Mouse (Mus musculus) A20 (cell line): ENCODE data around the gene Tmprss9.

ENCODE experiments used
- DNase-seq: peaks from one replicate; pipeline ENCODE4 v3.0.0-alpha.2; 2011; ENCODE audit warnings: low read depth, low spot score

Tmprss9 gene

GRCm38 (mm10) chr10:80843087-80843930 is 28.3 kb upstream of the Tmprss9 start:
- DNase-seq, result no peak

GRCm38 (mm10) chr10:80843931-80844547 is 27.6 kb upstream of the Tmprss9 start, which contains the start of gene Lingo3:
Gene Lingo3, minus strand, starts transcription at chr10:80844039.
- DNase-seq, result no peak

- no peak for DNase-seq
These were observed 26.5 kb upstream of the Tmprss9 start for GRCm38 (mm10) chr10:80845055-80845693.

GRCm38 (mm10) chr10:80845732-80846131 is 25.9 kb upstream of the Tmprss9 start:
- DNase-seq, result no peak

GRCm38 (mm10) chr10:80848571-80848970 is 23.1 kb upstream of the Tmprss9 start:
- peak; percentile 92 for DNase-seq

- DNase-seq, result peak; percentile 96
These were observed 16.5 kb upstream of the Tmprss9 start, which contains the start of the genes Lsm7 and Sppl2b for GRCm38 (mm10) chr10:80854913-80855748. Gene Lsm7, minus strand, starts transcription at chr10:80855209. Gene Sppl2b, plus strand, starts transcription at chr10:80855275.

- peak; percentile 37 for DNase-seq
These were observed 15.9 kb upstream of the Tmprss9 start for GRCm38 (mm10) chr10:80855749-80856073.

GRCm38 (mm10) chr10:80856267-80856666 is 15.4 kb upstream of the Tmprss9 start:
- peak; percentile 16 for DNase-seq

- no peak for DNase-seq
These were observed 14.7 kb upstream of the Tmprss9 start for GRCm38 (mm10) chr10:80856908-80857307.

- no peak for DNase-seq
These were observed 14.3 kb upstream of the Tmprss9 start for GRCm38 (mm10) chr10:80857386-80857785.

GRCm38 (mm10) chr10:80857848-80858247 is 13.8 kb upstream of the Tmprss9 start:
- no peak for DNase-seq

- no peak for DNase-seq
These were observed 13.2 kb upstream of the Tmprss9 start for GRCm38 (mm10) chr10:80858350-80858935.

- DNase-seq, result no peak
These were observed 9.3 kb upstream of the Tmprss9 start for GRCm38 (mm10) chr10:80862305-80862704.

GRCm38 (mm10) chr10:80864446-80864845 is 7.2 kb upstream of the Tmprss9 start:
- DNase-seq, result no peak

- no peak for DNase-seq
These were observed 655 bp upstream of the Tmprss9 start for GRCm38 (mm10) chr10:80870993-80871392.

- DNase-seq, result no peak
These were observed 2.4 kb downstream of the Tmprss9 start for GRCm38 (mm10) chr10:80874035-80874434.

GRCm38 (mm10) chr10:80876028-80876427 is 4.4 kb downstream of the Tmprss9 start:
- DNase-seq, result peak; percentile 63

- no peak for DNase-seq
These were observed 4.9 kb downstream of the Tmprss9 start for GRCm38 (mm10) chr10:80876594-80876993.

- peak; percentile 81 for DNase-seq
These were observed 8.5 kb downstream of the Tmprss9 start for GRCm38 (mm10) chr10:80880131-80880641.

GRCm38 (mm10) chr10:80880901-80881300 is 9.3 kb downstream of the Tmprss9 start:
- DNase-seq, result peak; percentile 59

- peak; percentile 79 for DNase-seq
These were observed 9.7 kb downstream of the Tmprss9 start for GRCm38 (mm10) chr10:80881301-80881700.
